Mouse (Mus musculus): Measurements from ENCODE around the gene Rprd1b.

Rprd1b gene

GRCm38 (mm10) chr2:158080622-158081241 lies 52.4 kb downstream of the Rprd1b start:
- DNase-seq (ENCODE audit: low read depth, low spot score), result no peak

GRCm38 (mm10) chr2:158084486-158084885 lies 56.2 kb downstream of the Rprd1b start:
- DNase-seq (ENCODE audit: low read depth, low spot score), result no peak

GRCm38 (mm10) chr2:158090096-158090495 lies 61.8 kb downstream of the Rprd1b start:
- DNase-seq (ENCODE audit: low read depth, low spot score), result no peak

GRCm38 (mm10) chr2:158093345-158093744 lies 65.0 kb downstream of the Rprd1b start:
- peak; percentile 57 for DNase-seq (ENCODE audit: low read depth, low spot score)

- DNase-seq (ENCODE audit: low read depth, low spot score), result no peak
These were observed 66.0 kb downstream of the Rprd1b start for GRCm38 (mm10) chr2:158094300-158094699.

- DNase-seq (ENCODE audit: low read depth, low spot score), result no peak
These were observed 66.5 kb downstream of the Rprd1b start for GRCm38 (mm10) chr2:158094846-158095245.

- DNase-seq (ENCODE audit: low read depth, low spot score), result no peak
These were observed 68.8 kb downstream of the Rprd1b start for GRCm38 (mm10) chr2:158097071-158097470.

- DNase-seq (ENCODE audit: low read depth, low spot score), result peak; percentile 61
These were observed 70.4 kb downstream of the Rprd1b start for GRCm38 (mm10) chr2:158098730-158099129.

- DNase-seq (ENCODE audit: low read depth, low spot score), result no peak
These were observed 71.2 kb downstream of the Rprd1b start for GRCm38 (mm10) chr2:158099537-158099936.

GRCm38 (mm10) chr2:158101768-158102167 lies 73.5 kb downstream of the Rprd1b start:
- DNase-seq (ENCODE audit: low read depth, low spot score), result no peak

GRCm38 (mm10) chr2:158104966-158105365 lies 76.7 kb downstream of the Rprd1b start:
- DNase-seq (ENCODE audit: low read depth, low spot score), result no peak

- DNase-seq (ENCODE audit: low read depth, low spot score), result no peak
These were observed 77.3 kb downstream of the Rprd1b start for GRCm38 (mm10) chr2:158105605-158106004.

- DNase-seq (ENCODE audit: low read depth, low spot score), result peak; percentile 66
These were observed 78.8 kb downstream of the Rprd1b start for GRCm38 (mm10) chr2:158106947-158107587.

GRCm38 (mm10) chr2:158109516-158109915 lies 81.2 kb downstream of the Rprd1b start:
- no peak for DNase-seq (ENCODE audit: low read depth, low spot score)

GRCm38 (mm10) chr2:158113591-158114257 lies 85.4 kb downstream of the Rprd1b start:
- DNase-seq (ENCODE audit: low read depth, low spot score), result peak; percentile 67

GRCm38 (mm10) chr2:158114931-158115330 lies 86.6 kb downstream of the Rprd1b start:
- no peak for DNase-seq (ENCODE audit: low read depth, low spot score)

GRCm38 (mm10) chr2:158115838-158116453 lies 87.6 kb downstream of the Rprd1b start:
- DNase-seq (ENCODE audit: low read depth, low spot score), result no peak

GRCm38 (mm10) chr2:158116653-158117052 lies 88.4 kb downstream of the Rprd1b start:
- DNase-seq (ENCODE audit: low read depth, low spot score), result no peak

GRCm38 (mm10) chr2:158119145-158119544 lies 90.8 kb downstream of the Rprd1b start:
- DNase-seq (ENCODE audit: low read depth, low spot score), result no peak

GRCm38 (mm10) chr2:158120211-158120610 lies 91.9 kb downstream of the Rprd1b start:
- DNase-seq (ENCODE audit: low read depth, low spot score), result no peak

GRCm38 (mm10) chr2:158120868-158121267 lies 92.6 kb downstream of the Rprd1b start:
- DNase-seq (ENCODE audit: low read depth, low spot score), result no peak

GRCm38 (mm10) chr2:158121645-158122326 lies 93.5 kb downstream of the Rprd1b start:
- DNase-seq (ENCODE audit: low read depth, low spot score), result peak; percentile 91

Measured in skeletal muscle tissue, adult 2 months (tissue).